Mouse (Mus musculus): Measurements from ENCODE around the gene Kdm5a. TPM values are rescaled to one million over a fixed set of nuclear protein-coding genes. Genes with fewer than 3 reads are reported as not detected.

Kdm5a gene
- polyA plus RNA-seq, 1 experiment: 75.3 TPM

DNA sequence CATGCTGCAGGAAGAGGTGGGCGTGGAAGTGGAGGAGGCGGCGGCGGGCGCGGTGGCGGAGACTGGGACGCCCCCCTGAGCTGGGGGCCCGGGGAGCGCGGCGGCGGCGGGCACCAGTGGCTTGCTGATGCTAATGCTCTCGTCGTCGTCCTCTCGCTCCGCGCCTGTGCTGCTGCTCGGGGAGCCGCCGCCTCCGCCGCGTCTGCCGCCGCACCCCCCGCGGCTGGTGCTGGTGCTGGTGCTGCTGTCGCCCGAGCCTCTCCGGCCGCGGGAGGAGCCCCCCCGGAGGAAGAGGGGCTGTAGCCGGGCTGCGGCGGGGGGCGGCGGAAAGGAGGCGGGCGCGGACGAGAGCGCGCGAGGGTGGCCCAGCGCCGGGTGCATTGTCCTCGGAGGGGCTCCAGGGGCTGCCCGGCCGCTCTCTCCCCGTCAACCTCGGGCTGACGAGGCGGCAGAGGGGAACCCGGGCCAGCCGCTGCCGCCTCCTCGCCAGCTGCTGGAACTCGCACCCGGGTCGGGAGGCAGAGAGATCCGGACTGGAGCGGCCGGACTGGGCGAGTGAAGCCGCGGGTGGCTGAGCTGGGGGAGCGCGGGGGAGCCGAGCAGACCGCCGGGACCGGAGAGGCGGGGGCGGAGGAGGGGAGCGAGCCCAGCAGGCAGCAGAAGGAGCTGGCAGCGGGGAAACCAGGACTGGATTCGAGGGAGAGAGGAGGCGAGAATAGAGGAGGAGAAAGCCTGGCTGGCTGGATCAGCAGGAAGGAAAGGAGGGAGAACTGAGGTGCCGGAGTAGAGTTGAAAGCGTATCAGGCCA lies 129.7 kb downstream of the Kdm5a start, which contains the start of gene Tmem121b:
Gene Tmem121b (minus strand): TSS at position 434 of the 808 bp plus-strand sequence.
- Histone ChIP-seq H3K4me1 (ENCODE audit: control insufficient read depth, insufficient read depth, low read length) (no peaks in the 10 kb centered on the region), H3K9ac (ENCODE audit: low read depth, poor library complexity, severe bottlenecking) (peak within 1 kb of the TSS; percentile 74), H3K27ac (ENCODE audit: insufficient read depth, low read length) (no peak within 1 kb of the TSS), H3K27me3 (ENCODE audit: control insufficient read depth, insufficient read depth, low read length, poor library complexity, severe bottlenecking) (peaks cover 13% of the 10 kb centered on the region), H3K36me3 (ENCODE audit: control insufficient read depth, insufficient read depth, low read length, poor library complexity, severe bottlenecking) (no peaks in the 10 kb centered on the region), H3K4me3 (ENCODE audit: low read depth, low read length) (peak within 1 kb of the TSS; percentile 35), H3K9me3 (replicated peaks; ENCODE audit: control insufficient read depth, insufficient read depth, low read length, poor library complexity, severe bottlenecking) (no peaks in the 10 kb centered on the region)
- no peak for TF ChIP-seq POLR2A (IDR thresholded peaks at IDR 0.05; ENCODE audit: insufficient read depth, low read length)
- no peak for TF ChIP-seq EP300 (IDR thresholded peaks at IDR 0.05; ENCODE audit: insufficient read depth, low read depth, low read length)
- TF ChIP-seq CTCF (IDR thresholded peaks at IDR 0.05; ENCODE audit: low read depth, low read length): no peak

Other genes starting within 250 kb of the Kdm5a start
- gene D330020A13Rik, start 69.8 kb upstream of the Kdm5a start, polyA plus RNA-seq (2011; ENCODE audit: insufficient read depth, insufficient read length, low read depth, missing spikeins): not detected in 2 replicates
- 15.7 and 18.6 TPM in 2 replicates for gene B4galnt3, start 69.6 kb upstream of the Kdm5a start, polyA plus RNA-seq (2011; ENCODE audit: insufficient read depth, insufficient read length, low read depth, missing spikeins)
- 59.3 and 60.4 TPM in 2 replicates for gene Ccdc77, start 250 bp downstream of the Kdm5a start, polyA plus RNA-seq (2011; ENCODE audit: insufficient read depth, insufficient read length, low read depth, missing spikeins)
- gene Il17ra, start 99.1 kb downstream of the Kdm5a start, polyA plus RNA-seq (2011; ENCODE audit: insufficient read depth, insufficient read length, low read depth, missing spikeins): 3.8 and 4.3 TPM in 2 replicates
- not detected in 2 replicates for gene Tmem121b, start 129.7 kb downstream of the Kdm5a start, polyA plus RNA-seq (2011; ENCODE audit: insufficient read depth, insufficient read length, low read depth, missing spikeins)
- gene Hdhd5, start 167.2 kb downstream of the Kdm5a start, polyA plus RNA-seq (2011; ENCODE audit: insufficient read depth, insufficient read length, low read depth, missing spikeins): 17.5 and 18.1 TPM in 2 replicates